Mouse (Mus musculus) thymus, adult 2 months (tissue): ENCODE measurements around the gene Gm42906. TPM values are rescaled to one million over a fixed set of nuclear protein-coding genes. Genes with fewer than 3 reads are reported as not detected.

ENCODE experiments used
- DNase-seq: peaks from one replicate; pipeline ENCODE4 v3.0.0; 2021
- H3K27ac ChIP-seq: fragments of 200-500 bp; 2 replicates; pipeline ENCODE4 v1.5.1; 2012; ENCODE audit warnings: low read length, control low read depth; ENCODE audit not compliant: control insufficient read depth, insufficient read depth
- H3K27me3 ChIP-seq: fragments of 200-500 bp; 2 replicates; pipeline ENCODE4 v1.6.1; 2012; ENCODE audit warnings: mild to moderate bottlenecking, low read length, moderate library complexity, mixed read lengths; ENCODE audit not compliant: control insufficient read depth, insufficient read depth
- H3K36me3 ChIP-seq: fragments of 200-500 bp; 2 replicates; pipeline ENCODE4 v1.6.1; 2012; ENCODE audit warnings: mild to moderate bottlenecking, low read length, moderate library complexity; ENCODE audit not compliant: control insufficient read depth, insufficient read depth
- H3K4me1 ChIP-seq: fragments of 200-500 bp; replicated peaks from 2 replicates; pipeline ENCODE4 v1.6.1; 2012; ENCODE audit warnings: low read length; ENCODE audit not compliant: control insufficient read depth, insufficient read depth
- H3K4me3 ChIP-seq: fragments of 200-500 bp; 2 replicates; pipeline ENCODE4 v1.5.1; 2012; ENCODE audit warnings: mild to moderate bottlenecking, low read length, control low read depth, moderate library complexity; ENCODE audit not compliant: control insufficient read depth, insufficient read depth
- CTCF ChIP-seq: fragments of 200-500 bp; IDR thresholded peaks from 2 replicates; pipeline ENCODE4 v1.5.1; 2012; ENCODE audit warnings: mild to moderate bottlenecking, control low read depth, low read length, moderate library complexity, borderline replicate concordance; ENCODE audit not compliant: control insufficient read depth, poor library complexity, insufficient read depth; ENCODE audit errors: extremely low read depth
- POLR2A ChIP-seq: fragments of 200-500 bp; IDR thresholded peaks from 2 replicates; pipeline ENCODE4 v1.6.1; 2012; ENCODE audit warnings: mild to moderate bottlenecking, low read length, control low read depth, moderate library complexity; ENCODE audit not compliant: control insufficient read depth, poor library complexity, insufficient read depth; ENCODE audit errors: extremely low read depth
- WGBS: fragments of 180-500 bp; shearing (Covaris S2); methylation state at CpG from one replicate; pipeline ENCODE4 v1.1.7; 2018; 5-methylcytosine and 5-hydroxymethylcytosine counted together
- polyA plus RNA-seq: library from polyadenylated mRNA; depleted of rRNA; stranded (reverse); fragments of >200 nt; gene quantifications from 2 replicates; pipeline ENCODE4 v1.2.3, GENCODE M21; 2012

The Gm42906 gene
- polyA plus RNA-seq, 1 experiment: not detected

GRCm38 (mm10) chr5:151135078-151135826, 292.7 kb downstream of the Gm42906 start:
- Histone ChIP-seq H3K4me1 (no peaks in the 10 kb centered on the region), H3K27me3 (no peaks in the 10 kb centered on the region), H3K27ac (no peak overlapping the region), H3K4me3 (no peak overlapping the region), H3K36me3 (no peaks in the 10 kb centered on the region)
- WGBS: 90% methylated on average over 8 of the region's 8 CpGs
- no peak for DNase-seq
- no peak for TF ChIP-seq POLR2A
- no peak for TF ChIP-seq CTCF

GRCm38 (mm10) chr5:151134202-151134601, 293.8 kb downstream of the Gm42906 start:
- TF ChIP-seq POLR2A: no peak
- no peak for TF ChIP-seq CTCF
- H3K27ac ChIP-seq: no peak overlapping the region
- WGBS: 93% methylated on average over 4 of the region's 4 CpGs

GRCm38 (mm10) chr5:151133744-151134143, 294.2 kb downstream of the Gm42906 start:
- Histone ChIP-seq H3K36me3 (no peaks in the 10 kb centered on the region), H3K4me3 (no peak overlapping the region), H3K27me3 (no peaks in the 10 kb centered on the region), H3K4me1 (no peaks in the 10 kb centered on the region), H3K27ac (no peak overlapping the region)
- no peak for TF ChIP-seq CTCF
- TF ChIP-seq POLR2A: no peak
- no peak for DNase-seq
- WGBS: 94% methylated on average over 14 of the region's 14 CpGs

More at GRCm38 (mm10) chr5:151134202-151134601, 293.8 kb downstream of the Gm42906 start:
- DNase-seq: no peak
- Histone ChIP-seq H3K27me3 (no peaks in the 10 kb centered on the region), H3K4me3 (no peak overlapping the region), H3K36me3 (no peaks in the 10 kb centered on the region), H3K4me1 (no peaks in the 10 kb centered on the region)

- TF ChIP-seq POLR2A: no peak
- TF ChIP-seq CTCF: no peak
- no peaks in the 10 kb centered on the region for H3K36me3 ChIP-seq
- H3K27me3 ChIP-seq: no peaks in the 10 kb centered on the region
- 34% methylated on average over 2 of the region's 2 CpGs for WGBS
- H3K4me1 ChIP-seq: no peaks in the 10 kb centered on the region
- no peak overlapping the region for H3K4me3 ChIP-seq
- DNase-seq: no peak
- H3K27ac ChIP-seq: no peak overlapping the region
Observed at GRCm38 (mm10) chr5:151129762-151130161, 298.2 kb downstream of the Gm42906 start.

- no peaks in the 10 kb centered on the region for H3K27me3 ChIP-seq
- 26% methylated on average over 6 of the region's 6 CpGs for WGBS
- no peak overlapping the region for H3K27ac ChIP-seq
- no peak for TF ChIP-seq CTCF
- TF ChIP-seq POLR2A: no peak
- H3K4me1 ChIP-seq: no peaks in the 10 kb centered on the region
- no peaks in the 10 kb centered on the region for H3K36me3 ChIP-seq
- H3K4me3 ChIP-seq: no peak overlapping the region
- DNase-seq: no peak
Observed at GRCm38 (mm10) chr5:151127298-151127717, 300.7 kb downstream of the Gm42906 start.

GRCm38 (mm10) chr5:151126608-151127005, 301.4 kb downstream of the Gm42906 start:
- no peaks in the 10 kb centered on the region for H3K36me3 ChIP-seq
- no peak overlapping the region for H3K4me3 ChIP-seq
- no peaks in the 10 kb centered on the region for H3K4me1 ChIP-seq
- H3K27ac ChIP-seq: no peak overlapping the region
- no peak for DNase-seq
- no peak for TF ChIP-seq POLR2A
- TF ChIP-seq CTCF: no peak
- WGBS: 88% methylated on average over 10 of the region's 10 CpGs
- H3K27me3 ChIP-seq: no peaks in the 10 kb centered on the region

GRCm38 (mm10) chr5:151125985-151126607, 301.9 kb downstream of the Gm42906 start:
- 90% methylated on average over 6 of the region's 6 CpGs for WGBS
- H3K4me1 ChIP-seq: no peaks in the 10 kb centered on the region
- H3K4me3 ChIP-seq: no peak overlapping the region
- no peak for DNase-seq
- TF ChIP-seq CTCF (no peak), POLR2A (no peak)
- H3K27me3 ChIP-seq: no peaks in the 10 kb centered on the region
- H3K27ac ChIP-seq: no peak overlapping the region
- H3K36me3 ChIP-seq: no peaks in the 10 kb centered on the region
